Mouse (Mus musculus) gastrocnemius, postnatal 36 days (tissue): ENCODE data around the gene Cacng7. TPM values are rescaled to one million over a fixed set of nuclear protein-coding genes. Genes with fewer than 3 reads are reported as not detected.
A peak's percentile ranks its signal among the peaks of the same experiment; 100 is the strongest.
"Not testable (repeated sequence)": the region's sequence is repeated elsewhere in the genome, so short reads cannot be mapped to it uniquely, and the experiment has no call there.

Experiments
- DNase-seq, 2 experiments: peaks; one replicate each; pipeline ENCODE4 v3.0.0; 2022
- intact Hi-C: fragments of 180-260 bp; cut with DNase I; formaldehyde crosslinking; loops from one replicate; pipeline ENCODE4 v1.15.1; 2025
- total RNA-seq, 2 experiments: library from RNA; stranded (reverse); gene quantifications; 2 replicates each; pipeline ENCODE4 v1.2.3; 2021

The Cacng7 gene
- total RNA-seq, 2 experiments from 2014 or later, result 9.0 to 9.7 TPM

GRCm38 (mm10) chr7:3384807-3385319, 52.1 kb downstream of the Cacng7 start:
- DNase-seq, result no peak
- intact Hi-C loops, result no loop called here

DNA sequence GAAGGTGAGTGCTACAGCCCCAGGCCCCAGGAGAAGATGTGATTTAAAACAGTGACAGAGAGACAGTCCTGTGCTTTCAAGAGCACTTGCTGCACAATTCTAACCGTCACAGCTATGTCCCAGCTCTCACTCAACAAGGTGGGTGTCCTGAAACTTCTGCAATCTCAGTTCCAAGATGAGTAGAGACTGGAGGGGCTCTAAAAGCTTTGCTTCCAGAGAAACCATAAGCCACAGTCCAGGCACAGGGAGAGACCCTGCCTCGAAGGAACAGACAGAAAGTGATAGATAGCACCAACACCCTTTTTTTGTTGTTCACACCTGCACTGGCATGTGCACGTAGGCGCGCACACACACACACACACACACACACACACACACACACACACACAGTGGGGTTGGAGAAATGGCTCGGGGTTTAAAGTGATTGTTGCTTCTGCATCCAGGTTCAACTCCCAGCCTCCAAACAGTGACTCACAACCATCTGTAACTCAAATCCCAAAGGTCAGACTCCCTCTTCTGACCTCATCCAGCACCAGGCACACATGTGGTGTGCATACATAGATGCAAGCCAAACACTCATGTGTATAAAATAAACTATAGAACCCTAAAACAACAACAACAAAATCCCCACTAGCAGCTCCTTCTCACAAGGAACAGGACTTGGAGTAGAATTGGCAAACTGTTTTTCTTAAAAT, 53.4 kb downstream of the Cacng7 start:
- no peak for DNase-seq
- intact Hi-C loops, result no loop called here

- DNase-seq, result no peak
Measured at GRCm38 (mm10) chr7:3387761-3388160, 55.0 kb downstream of the Cacng7 start.

DNA sequence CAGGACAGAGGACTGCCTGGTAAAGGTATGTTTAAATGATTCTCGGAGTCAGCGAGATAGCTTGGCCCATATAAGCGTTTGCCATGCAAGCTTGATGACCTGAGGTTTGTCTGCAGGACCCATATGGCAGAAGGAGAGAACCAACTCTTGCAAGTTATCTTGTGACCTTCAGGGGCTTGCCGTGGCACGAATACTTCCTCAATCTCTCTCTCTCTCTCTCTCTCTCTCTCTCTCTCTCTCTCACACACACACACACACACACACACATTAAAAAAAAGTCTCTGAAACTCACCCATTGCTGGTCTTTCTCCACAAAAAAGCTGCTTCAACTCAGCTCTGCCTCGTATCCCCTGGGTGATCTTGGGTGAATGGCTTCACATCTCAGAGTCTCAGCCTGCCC, 56.1 kb downstream of the Cacng7 start:
- no peak for DNase-seq

More at GRCm38 (mm10) chr7:3387761-3388160, 55.0 kb downstream of the Cacng7 start:
- intact Hi-C loops, result no loop called here

DNA sequence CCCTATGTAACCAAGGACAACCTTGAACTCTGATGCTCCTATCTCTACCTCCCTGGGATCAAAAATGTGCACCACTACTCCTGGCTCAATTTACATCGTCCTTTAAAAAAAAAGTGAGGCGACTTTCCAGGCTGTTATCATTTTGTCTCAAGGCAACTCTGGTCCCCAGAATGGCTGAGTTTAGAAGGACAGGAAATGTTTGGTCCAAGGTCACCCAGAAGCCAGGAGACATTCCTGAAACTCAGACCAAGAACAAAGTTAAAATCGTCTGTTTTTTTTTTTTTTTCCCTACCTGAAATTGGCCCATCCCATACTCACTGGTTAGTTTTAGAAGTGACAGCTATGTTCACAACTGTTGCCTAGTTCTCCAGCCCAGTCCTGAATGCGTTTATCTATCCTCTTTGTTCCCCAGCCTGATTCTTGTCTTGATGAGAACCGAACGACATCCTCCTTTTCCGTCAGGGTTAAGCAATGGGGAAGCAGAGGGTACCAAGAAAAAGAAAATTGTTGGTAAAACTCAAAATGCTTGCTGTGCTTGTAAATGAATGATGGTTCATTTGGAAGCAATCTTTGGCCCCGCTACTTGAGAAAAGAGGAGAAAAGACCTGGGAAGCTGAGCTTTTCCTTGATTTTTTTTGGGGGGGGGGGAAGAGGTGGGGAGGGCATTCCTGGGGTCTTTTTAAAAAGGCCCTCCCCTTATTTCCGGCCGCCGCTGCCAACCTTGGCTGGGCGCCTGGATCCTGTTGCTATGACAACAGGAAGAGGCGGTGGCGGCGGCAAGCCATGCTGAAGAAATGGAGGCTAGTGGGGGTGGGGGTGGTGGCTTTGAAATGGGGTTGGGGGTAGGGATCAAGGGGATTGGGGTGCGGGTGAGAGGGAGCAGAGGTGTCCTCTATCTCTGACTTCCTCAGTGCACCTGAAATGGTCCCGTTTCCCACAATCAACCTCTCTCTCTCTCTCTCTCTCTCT, 57.0 kb downstream of the Cacng7 start:
- no peak for DNase-seq
- intact Hi-C loops, result no loop called here

More for the DNA sequence above, 56.1 kb downstream of the Cacng7 start:
- intact Hi-C loops, result no loop called here

DNA sequence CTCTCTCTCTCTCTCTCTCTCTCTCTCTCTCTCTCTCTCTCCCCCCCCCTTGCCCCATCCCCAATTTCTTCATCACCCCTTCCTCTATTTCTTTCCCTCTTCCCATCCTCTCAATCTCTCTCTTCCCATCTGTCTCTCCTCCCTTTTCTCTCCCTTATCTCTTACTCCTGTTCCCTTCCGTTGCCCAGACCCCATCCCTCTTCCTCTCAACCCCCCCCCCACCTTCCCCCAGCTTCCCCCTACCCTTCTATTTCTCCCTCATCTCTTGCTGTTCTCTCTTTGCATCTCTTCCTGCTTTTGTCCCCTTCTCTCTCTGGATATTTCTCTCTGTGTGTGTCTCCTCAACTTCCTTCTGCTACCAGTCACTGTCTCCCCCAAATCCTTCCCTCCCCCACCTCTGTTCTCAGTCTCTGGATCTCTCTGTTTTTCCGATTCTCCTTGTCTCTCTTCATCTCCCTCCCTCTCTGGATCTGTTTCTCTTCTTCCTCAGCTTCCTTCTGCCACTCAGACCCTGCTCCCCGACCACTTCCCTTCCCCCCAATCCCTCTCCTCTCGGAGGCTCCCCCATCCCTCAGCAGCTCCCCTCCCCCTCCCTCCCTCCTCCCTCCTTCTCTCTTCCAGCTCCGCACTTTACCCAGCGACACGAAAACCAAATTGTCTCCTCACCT, 57.8 kb downstream of the Cacng7 start, which contains the start of gene Cacng8:
Cacng8 (plus strand) TSS at position 271 of the 668 bp plus-strand sequence.
- intact Hi-C loops, result no loop called here
- DNase-seq, result no peak

GRCm38 (mm10) chr7:3391081-3391451, 58.3 kb downstream of the Cacng7 start:
- intact Hi-C loops, result no loop called here
- no peak for DNase-seq

GRCm38 (mm10) chr7:3391809-3392208, 59.1 kb downstream of the Cacng7 start:
- no peak for DNase-seq
- intact Hi-C loops, result no loop called here

DNA sequence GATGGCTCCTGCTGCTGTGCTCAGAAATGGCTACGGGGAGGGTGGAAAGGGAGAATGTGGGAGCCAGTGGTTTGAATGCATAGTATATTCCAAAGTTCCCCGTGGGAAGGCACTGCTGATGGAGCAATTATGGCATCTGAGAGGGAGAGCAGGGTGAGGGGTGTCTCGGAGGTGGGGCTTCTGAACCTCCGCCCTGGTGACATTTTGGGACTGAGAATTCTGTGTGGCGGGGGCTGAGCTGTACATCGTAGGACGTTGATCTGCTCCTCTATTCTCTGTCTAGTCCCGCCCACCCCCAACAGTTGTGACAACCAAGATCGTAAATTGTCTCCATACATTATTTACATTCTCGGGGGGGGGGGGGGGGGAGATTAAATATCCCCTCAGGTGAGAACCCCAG, 64.6 kb downstream of the Cacng7 start:
- intact Hi-C loops, result no loop called here
- no peak for DNase-seq

DNA sequence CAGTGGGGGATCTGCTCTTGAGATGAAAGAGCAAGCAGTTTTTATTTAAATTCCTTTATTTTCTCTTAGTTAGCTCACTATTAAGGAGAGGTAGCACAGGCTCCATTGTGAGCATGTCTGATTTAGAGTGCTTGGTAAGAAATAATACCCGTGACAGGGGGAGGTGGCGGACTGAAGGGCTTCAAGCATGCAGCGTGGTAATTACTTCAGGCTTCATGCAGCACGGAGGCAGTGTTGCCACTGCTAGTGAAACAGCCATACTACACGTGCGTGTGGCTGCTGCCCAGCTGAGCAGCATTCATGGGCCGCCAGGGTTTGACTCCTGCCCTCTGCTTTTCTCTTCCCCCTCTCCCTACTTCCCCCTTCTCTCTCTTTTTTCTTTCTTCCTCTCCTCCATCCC, 65.0 kb downstream of the Cacng7 start:
- intact Hi-C loops, result no loop called here
- no peak for DNase-seq

DNA sequence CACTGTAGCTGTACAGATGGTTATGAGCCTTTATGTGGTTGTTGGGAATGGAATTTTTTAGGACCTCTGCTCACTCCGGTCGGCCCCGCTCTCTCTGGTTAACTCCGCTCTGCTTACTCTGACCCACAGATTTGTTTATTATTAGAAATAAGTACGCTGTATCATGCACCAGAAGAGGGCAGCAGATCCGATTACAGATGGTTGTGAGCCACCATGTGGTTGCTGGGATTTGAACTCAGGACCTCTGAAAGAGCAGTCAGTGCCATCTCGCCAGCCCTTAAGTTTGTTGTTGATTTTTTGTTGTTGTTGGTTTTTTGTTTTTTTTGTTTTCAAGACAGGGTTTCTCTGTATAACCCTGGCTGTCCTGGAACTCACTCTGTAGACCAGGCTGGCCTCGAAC, 65.6 kb downstream of the Cacng7 start:
- DNase-seq, intact Hi-C loops: not testable (repeated sequence)

- intact Hi-C loops, result loop anchor here (5.0 kb wide), 1 partner anchor 42 kb away; no protein-coding TSS in a partner anchor
- no peak for DNase-seq
Measured at GRCm38 (mm10) chr7:3399937-3400336, 67.2 kb downstream of the Cacng7 start.

- intact Hi-C loops, result loop anchor here (5.0 kb wide), 1 partner anchor 42 kb away; no protein-coding TSS in a partner anchor
- DNase-seq, result no peak
Measured at GRCm38 (mm10) chr7:3409729-3410520, 77.2 kb downstream of the Cacng7 start.

- DNase-seq, result no peak
- intact Hi-C loops, result loop anchor here (5.0 kb wide), 1 partner anchor 41 kb away; no protein-coding TSS in a partner anchor
Measured at GRCm38 (mm10) chr7:3411160-3411941, 78.6 kb downstream of the Cacng7 start.

DNA sequence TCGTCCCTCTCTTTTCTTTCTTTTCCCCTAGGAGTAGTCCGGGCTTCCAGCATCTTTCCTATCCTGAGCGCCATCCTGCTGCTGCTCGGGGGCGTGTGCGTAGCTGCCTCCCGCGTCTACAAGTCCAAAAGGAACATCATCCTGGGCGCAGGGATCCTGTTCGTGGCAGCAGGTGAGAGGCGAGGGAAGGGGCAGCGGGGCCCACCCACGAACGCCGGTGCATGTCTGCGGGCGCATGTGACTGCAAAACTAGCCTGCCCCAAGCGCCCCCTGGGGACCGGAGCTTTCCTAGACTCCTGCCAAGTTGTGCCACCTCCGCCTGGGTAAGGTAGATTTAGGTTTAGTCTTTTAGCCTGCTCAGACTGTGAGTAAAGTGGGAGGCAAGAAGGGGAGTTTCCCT, 79.3 kb downstream of the Cacng7 start:
- no peak for DNase-seq
- intact Hi-C loops, result loop anchor here (5.0 kb wide), 1 partner anchor 40 kb away; no protein-coding TSS in a partner anchor

DNA sequence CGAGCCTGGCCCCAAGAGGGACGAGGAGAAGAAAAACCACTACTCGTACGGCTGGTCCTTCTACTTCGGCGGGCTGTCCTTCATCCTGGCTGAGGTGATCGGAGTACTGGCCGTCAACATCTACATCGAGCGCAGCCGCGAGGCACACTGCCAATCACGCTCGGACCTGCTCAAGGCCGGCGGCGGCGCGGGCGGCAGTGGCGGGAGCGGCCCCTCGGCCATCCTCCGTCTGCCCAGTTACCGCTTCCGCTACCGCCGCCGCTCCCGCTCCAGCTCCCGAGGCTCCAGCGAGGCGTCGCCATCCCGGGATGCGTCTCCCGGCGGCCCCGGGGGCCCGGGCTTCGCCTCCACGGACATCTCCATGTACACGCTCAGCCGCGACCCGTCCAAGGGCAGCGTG, 82.1 kb downstream of the Cacng7 start:
- intact Hi-C loops, result loop anchor here (5.0 kb wide), 1 partner anchor 37 kb away; no protein-coding TSS in a partner anchor
- peak in 1 of 2 experiments; percentile 31 for DNase-seq

GRCm38 (mm10) chr7:3415378-3415777, 82.6 kb downstream of the Cacng7 start:
- intact Hi-C loops, result no loop called here
- DNase-seq, result no peak
